Mouse (Mus musculus): ENCODE measurements at regions not wholly inside any gene's neighbourhood (a gene's known extent, or its start where the extent isn't known, plus 50 kb on each side); places are given as distances from the start of the nearest gene placed in this dataset.

DNA sequence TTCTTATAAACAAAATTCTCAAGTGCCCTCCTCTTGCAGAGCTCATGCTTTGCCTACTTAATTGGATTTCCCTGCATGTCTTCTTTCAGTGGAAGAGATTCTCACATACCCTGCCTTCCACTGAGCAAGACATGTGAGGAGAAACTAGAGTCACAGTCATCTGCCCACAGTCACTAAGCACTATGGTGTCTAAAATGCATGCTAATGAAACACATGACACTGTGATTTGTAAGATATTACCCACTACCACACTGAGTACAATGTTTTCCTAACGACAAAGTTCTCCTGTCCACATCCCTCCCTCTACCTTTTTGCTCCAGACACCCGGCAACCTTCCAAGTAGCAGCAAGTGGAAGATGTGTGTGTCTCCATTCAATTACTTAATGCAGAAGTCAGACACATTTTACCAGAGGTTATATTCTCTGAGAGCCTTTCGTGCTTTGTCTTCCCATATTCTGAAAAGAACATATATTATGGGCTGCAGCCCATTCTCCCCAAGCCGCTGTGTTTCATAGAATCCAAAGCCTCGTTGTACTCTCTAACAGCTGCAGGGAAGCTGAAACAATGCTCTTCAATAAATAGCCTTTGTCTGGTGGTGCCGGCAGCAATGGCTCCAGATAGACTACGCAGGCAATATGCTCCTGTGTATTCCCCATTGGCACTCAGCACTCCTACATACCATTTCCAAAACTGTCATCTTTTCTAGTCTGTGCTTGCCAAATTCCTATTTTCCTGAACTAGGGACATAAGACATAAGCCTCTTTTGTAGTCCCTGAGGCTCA is 670.7 kb downstream of the Poteg start:
- in situ Hi-C loops (cut with MboI; ENCODE audit: low pct_unique_long_range_greater_than_20kb) = no loop called here
- CTCF ChIA-PET = no interaction called here

DNA sequence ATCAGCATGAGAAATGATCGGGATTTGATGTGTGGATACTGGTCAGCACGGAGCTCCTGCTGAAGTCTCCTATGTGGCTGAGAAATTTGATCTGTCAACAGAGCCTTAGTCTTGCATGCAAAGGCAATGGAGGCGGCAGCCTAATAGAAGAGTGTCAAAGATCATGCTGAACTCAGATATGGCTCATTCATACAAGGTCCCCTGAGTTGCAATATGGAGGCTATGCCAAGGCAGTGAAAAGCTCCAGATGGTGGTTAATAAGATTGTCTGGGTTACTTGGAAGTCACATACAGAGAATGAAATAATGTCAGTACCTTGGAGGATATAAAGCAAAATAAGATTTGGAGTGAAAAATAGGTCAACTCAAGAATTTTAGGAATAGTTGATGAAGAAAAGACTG is 677.6 kb downstream of the Poteg start:
- ChIA-PET CTCF (no interaction called here), POLR2A (no interaction called here)
- ATAC-seq (no peak), DNase-seq (ENCODE audit: low read depth, low spot score) (no peak)
- TF ChIP-seq CTCF (IDR thresholded peaks at IDR 0.05) = no peak
- no peaks in the 10 kb centered on the region for H3K27me3 ChIP-seq
- in situ Hi-C loops (cut with MboI; ENCODE audit: low pct_unique_long_range_greater_than_20kb) = no loop called here

More for the DNA sequence above, 670.7 kb downstream of the Poteg start:
- POLR2A ChIA-PET = no interaction called here
- H3K27me3 ChIP-seq = no peaks in the 10 kb centered on the region
- no peak for TF ChIP-seq CTCF (IDR thresholded peaks at IDR 0.05)
- DNase-seq (ENCODE audit: low read depth, low spot score) (no peak), ATAC-seq (no peak)

DNA sequence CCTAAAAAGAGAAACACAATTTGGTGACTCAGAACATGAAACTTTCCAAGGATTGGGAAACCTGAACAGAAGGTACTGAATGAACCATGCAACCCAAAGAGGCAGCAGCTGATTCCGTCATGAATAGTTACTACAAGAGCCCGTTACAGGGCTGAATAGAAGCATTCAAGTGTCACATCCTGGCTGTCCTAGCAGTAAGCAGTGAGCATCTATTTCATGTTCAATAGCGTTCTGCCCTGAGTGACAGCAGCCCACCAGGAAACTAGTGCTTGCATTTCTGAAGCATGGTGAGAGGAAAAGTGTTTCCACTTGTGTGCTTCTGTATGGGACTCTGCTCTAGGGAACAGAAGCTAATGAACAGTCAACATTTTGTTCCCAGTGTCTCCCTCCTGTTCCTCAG is 694.4 kb downstream of the Poteg start:
- DNase-seq (ENCODE audit: low read depth, low spot score) = no peak
- ChIA-PET CTCF (no interaction called here), POLR2A (no interaction called here)
- ATAC-seq = no peak
- in situ Hi-C loops (cut with MboI; ENCODE audit: low pct_unique_long_range_greater_than_20kb) = no loop called here
- no peak for TF ChIP-seq CTCF (IDR thresholded peaks at IDR 0.05)
- H3K27me3 ChIP-seq = no peaks in the 10 kb centered on the region

DNA sequence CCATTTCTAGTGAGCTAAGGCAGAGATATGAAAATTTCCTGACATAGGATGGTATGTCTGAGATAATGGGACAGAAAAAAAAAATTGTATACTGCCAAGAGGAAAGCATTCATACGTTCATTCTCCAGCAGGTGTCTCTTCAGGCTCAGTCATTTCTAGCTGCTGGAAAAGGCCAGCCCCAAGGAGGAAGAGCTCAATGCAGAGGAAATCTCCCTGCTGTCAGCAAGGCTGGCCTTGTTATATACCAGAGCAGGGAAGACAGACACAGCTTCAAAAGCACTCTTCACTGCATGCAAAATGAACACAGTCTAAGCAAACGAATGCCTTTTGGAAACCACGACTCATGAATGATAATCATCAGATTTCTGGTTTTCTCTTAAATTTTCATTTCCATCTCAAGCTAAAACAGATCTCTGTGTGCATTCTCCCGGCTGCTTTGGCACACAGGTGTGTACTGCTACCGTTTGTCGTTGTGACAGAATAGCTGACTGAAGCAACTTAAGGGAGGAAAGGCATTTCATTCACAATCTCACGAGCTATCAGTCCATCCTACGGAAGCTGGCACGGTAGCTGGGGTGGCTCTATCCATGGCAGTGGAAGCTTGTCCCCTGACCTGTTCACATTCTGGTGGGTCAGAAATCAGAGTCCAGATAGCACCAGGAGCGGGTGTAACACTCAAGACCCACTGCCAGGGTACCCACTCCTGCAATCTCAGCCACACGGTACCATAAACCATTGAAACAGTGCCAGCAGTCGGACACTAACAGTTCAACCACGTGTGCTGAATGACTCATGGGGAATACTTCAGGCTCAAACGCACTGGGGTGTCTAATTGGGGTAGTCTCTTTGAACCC is 701.4 kb downstream of the Poteg start:
- DNase-seq (ENCODE audit: low read depth, low spot score) = no peak
- CTCF ChIA-PET = no interaction called here
- peak; percentile 20 for TF ChIP-seq CTCF (IDR thresholded peaks at IDR 0.05)
- no peaks in the 10 kb centered on the region for H3K27me3 ChIP-seq
- ATAC-seq = peak; percentile 38
- POLR2A ChIA-PET = no interaction called here
- in situ Hi-C loops (cut with MboI; ENCODE audit: low pct_unique_long_range_greater_than_20kb) = no loop called here

DNA sequence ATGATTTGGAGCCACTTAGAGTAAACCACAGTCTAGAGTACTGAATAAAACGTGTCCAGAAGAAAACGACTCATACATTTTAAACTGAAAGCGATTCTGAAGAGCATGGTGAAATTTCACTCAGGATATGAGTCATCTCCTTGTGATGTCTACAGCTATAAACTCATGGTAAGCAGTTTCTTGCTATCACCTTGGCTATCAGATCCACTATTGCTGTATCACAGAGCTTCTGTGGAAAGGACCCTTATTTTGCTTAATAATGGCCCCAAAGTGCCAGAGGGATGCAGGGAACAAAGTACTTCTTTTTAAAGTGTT is 701.9 kb downstream of the Poteg start:
- in situ Hi-C loops (cut with MboI; ENCODE audit: low pct_unique_long_range_greater_than_20kb) = no loop called here
- ATAC-seq = no peak
- no peak for TF ChIP-seq CTCF (IDR thresholded peaks at IDR 0.05)
- CTCF ChIA-PET = no interaction called here
- no peaks in the 10 kb centered on the region for H3K27me3 ChIP-seq
- no peak for DNase-seq (ENCODE audit: low read depth, low spot score)
- POLR2A ChIA-PET = no interaction called here

GRCm38 (mm10) chr8:28160651-28161050 is 713.2 kb downstream of the Poteg start:
- POLR2A ChIA-PET = no interaction called here
- CTCF ChIA-PET = no interaction called here
- H3K27me3 ChIP-seq = no peaks in the 10 kb centered on the region
- DNase-seq (ENCODE audit: low read depth, low spot score) = no peak
- TF ChIP-seq CTCF (IDR thresholded peaks at IDR 0.05) = no peak
- in situ Hi-C loops (cut with MboI; ENCODE audit: low pct_unique_long_range_greater_than_20kb) = no loop called here
- ATAC-seq = no peak

- ChIA-PET POLR2A (no interaction called here), CTCF (no interaction called here)
- no peak for DNase-seq (ENCODE audit: low read depth, low spot score)
- ATAC-seq = no peak
- in situ Hi-C loops (cut with MboI; ENCODE audit: low pct_unique_long_range_greater_than_20kb) = no loop called here
- no peaks in the 10 kb centered on the region for H3K27me3 ChIP-seq
- TF ChIP-seq CTCF (IDR thresholded peaks at IDR 0.05) = no peak
Observed at GRCm38 (mm10) chr8:28168036-28168435, 720.6 kb downstream of the Poteg start.

GRCm38 (mm10) chr8:28171456-28171855 is 724.0 kb downstream of the Poteg start:
- in situ Hi-C loops (cut with MboI; ENCODE audit: low pct_unique_long_range_greater_than_20kb) = no loop called here
- ATAC-seq = no peak
- CTCF ChIA-PET = no interaction called here
- H3K27me3 ChIP-seq = no peaks in the 10 kb centered on the region
- no peak for DNase-seq (ENCODE audit: low read depth, low spot score)
- TF ChIP-seq CTCF (IDR thresholded peaks at IDR 0.05) = no peak
- POLR2A ChIA-PET = no interaction called here

DNA sequence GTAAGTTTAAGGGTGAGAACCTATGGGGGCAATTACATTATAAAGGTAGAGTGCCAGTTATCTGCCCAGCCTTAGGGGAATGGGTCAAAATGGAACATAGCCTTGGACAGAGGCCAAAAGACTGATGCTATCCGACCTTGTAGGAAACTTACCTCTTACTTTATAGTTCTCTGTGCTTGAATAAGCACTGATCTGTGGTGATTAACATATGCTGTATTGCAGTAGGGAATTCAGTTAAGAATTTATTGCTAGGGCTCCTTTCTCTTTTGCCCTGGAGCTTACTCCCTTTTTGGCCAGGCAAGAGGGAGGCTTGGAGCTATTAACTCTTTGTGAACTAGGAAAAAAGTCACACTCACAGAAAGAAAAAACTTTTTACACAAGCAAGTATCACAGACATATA is 748.5 kb downstream of the Poteg start:
- POLR2A ChIA-PET = no interaction called here
- no peak for DNase-seq (ENCODE audit: low read depth, low spot score)
- H3K27me3 ChIP-seq = no peaks in the 10 kb centered on the region
- ATAC-seq = no peak
- no peak for TF ChIP-seq CTCF (IDR thresholded peaks at IDR 0.05)
- in situ Hi-C loops (cut with MboI; ENCODE audit: low pct_unique_long_range_greater_than_20kb) = no loop called here
- CTCF ChIA-PET = no interaction called here

GRCm38 (mm10) chr8:28235562-28235961 is 788.1 kb downstream of the Poteg start:
- in situ Hi-C loops (cut with MboI; ENCODE audit: low pct_unique_long_range_greater_than_20kb) = no loop called here
- no peak for ATAC-seq
- DNase-seq (ENCODE audit: low read depth, low spot score) = no peak
- ChIA-PET CTCF (no interaction called here), POLR2A (no interaction called here)
- no peaks in the 10 kb centered on the region for H3K27me3 ChIP-seq
- TF ChIP-seq CTCF (IDR thresholded peaks at IDR 0.05) = no peak

- ChIA-PET POLR2A (no interaction called here), CTCF (no interaction called here)
- H3K27me3 ChIP-seq = no peaks in the 10 kb centered on the region
- no peak for TF ChIP-seq CTCF (IDR thresholded peaks at IDR 0.05)
- ATAC-seq (no peak), DNase-seq (ENCODE audit: low read depth, low spot score) (no peak)
- in situ Hi-C loops (cut with MboI; ENCODE audit: low pct_unique_long_range_greater_than_20kb) = no loop called here
Observed at GRCm38 (mm10) chr8:28239411-28239810, 791.9 kb downstream of the Poteg start.
